Mouse (Mus musculus): ENCODE measurements around the gene Pde4d.

The Pde4d gene

GRCm38 (mm10) chr13:109506754-109507153 lies 1057.0 kb downstream of the Pde4d start:
- no peak for DNase-seq (ENCODE audit: low spot score)

GRCm38 (mm10) chr13:109508472-109508871 lies 1058.7 kb downstream of the Pde4d start:
- no peak for DNase-seq (ENCODE audit: low spot score)

GRCm38 (mm10) chr13:109518194-109518593 lies 1068.4 kb downstream of the Pde4d start:
- DNase-seq (ENCODE audit: low spot score): no peak

GRCm38 (mm10) chr13:109519485-109519884 lies 1069.7 kb downstream of the Pde4d start:
- no peak for DNase-seq (ENCODE audit: low spot score)

GRCm38 (mm10) chr13:109519966-109520646 lies 1070.4 kb downstream of the Pde4d start:
- DNase-seq (ENCODE audit: low spot score): no peak

GRCm38 (mm10) chr13:109533838-109534523 lies 1084.2 kb downstream of the Pde4d start:
- DNase-seq (ENCODE audit: low spot score): no peak

GRCm38 (mm10) chr13:109534709-109535284 lies 1085.0 kb downstream of the Pde4d start:
- DNase-seq (ENCODE audit: low spot score): no peak

GRCm38 (mm10) chr13:109536636-109537035 lies 1086.9 kb downstream of the Pde4d start:
- no peak for DNase-seq (ENCODE audit: low spot score)

GRCm38 (mm10) chr13:109539371-109539770 lies 1089.6 kb downstream of the Pde4d start:
- DNase-seq (ENCODE audit: low spot score): no peak

- DNase-seq (ENCODE audit: low spot score): no peak
These were observed 1094.9 kb downstream of the Pde4d start for GRCm38 (mm10) chr13:109544646-109545045.

GRCm38 (mm10) chr13:109546337-109546736 lies 1096.6 kb downstream of the Pde4d start:
- no peak for DNase-seq (ENCODE audit: low spot score)

GRCm38 (mm10) chr13:109547006-109547587 lies 1097.3 kb downstream of the Pde4d start:
- DNase-seq (ENCODE audit: low spot score): no peak

- DNase-seq (ENCODE audit: low spot score): peak; percentile 78
These were observed 1098.0 kb downstream of the Pde4d start for GRCm38 (mm10) chr13:109547700-109548099.

GRCm38 (mm10) chr13:109548263-109548662 lies 1098.5 kb downstream of the Pde4d start:
- DNase-seq (ENCODE audit: low spot score): no peak

- DNase-seq (ENCODE audit: low spot score): no peak
These were observed 1099.2 kb downstream of the Pde4d start for GRCm38 (mm10) chr13:109548771-109549555.

GRCm38 (mm10) chr13:109551836-109552235 lies 1102.1 kb downstream of the Pde4d start:
- no peak for DNase-seq (ENCODE audit: low spot score)

GRCm38 (mm10) chr13:109555513-109555912 lies 1105.8 kb downstream of the Pde4d start:
- DNase-seq (ENCODE audit: low spot score): no peak

GRCm38 (mm10) chr13:109556853-109557252 lies 1107.1 kb downstream of the Pde4d start:
- DNase-seq (ENCODE audit: low spot score): no peak

- DNase-seq (ENCODE audit: low spot score): peak; percentile 34
These were observed 1108.9 kb downstream of the Pde4d start for GRCm38 (mm10) chr13:109558341-109559257.

- DNase-seq (ENCODE audit: low spot score): no peak
These were observed 1110.5 kb downstream of the Pde4d start for GRCm38 (mm10) chr13:109560261-109560660.

All from left cerebral cortex, adult 11 months (tissue).